Mouse (Mus musculus) frontal cortex, postnatal 14 days (tissue): ENCODE data around the gene Trir.

Source experiments
- DNase-seq, 2 experiments: peaks; one replicate each; pipeline ENCODE4 v3.0.0; 2022; ENCODE audit warnings: low spot score in 2 of 2

Trir gene

GRCm38 (mm10) chr8:85026670-85027515 lies at the start of gene Trir:
Trir (plus strand) TSS chr8:85026823.
- DNase-seq = peak; percentile 90 to 93

- DNase-seq = peak; percentile 60 to 61
Measured at GRCm38 (mm10) chr8:84977435-84978247, 49.0 kb upstream of the Trir start.

- DNase-seq = peak; percentile 92 to 93
Measured at GRCm38 (mm10) chr8:84978248-84978940, 48.2 kb upstream of the Trir start, which contains the start of gene Junb. Junb (minus strand) TSS chr8:84978718.

GRCm38 (mm10) chr8:84979599-84980421 lies 46.8 kb upstream of the Trir start:
- DNase-seq = peak; percentile 82 to 91

- peak in 1 of 2 experiments; percentile 49 for DNase-seq
Measured at GRCm38 (mm10) chr8:84980622-84981358, 45.8 kb upstream of the Trir start.

GRCm38 (mm10) chr8:84981644-84982498 lies 44.8 kb upstream of the Trir start:
- DNase-seq = no peak

GRCm38 (mm10) chr8:84982499-84983011 lies 44.1 kb upstream of the Trir start:
- no peak for DNase-seq

- DNase-seq = no peak
Measured at GRCm38 (mm10) chr8:84984294-84985048, 42.2 kb upstream of the Trir start.

GRCm38 (mm10) chr8:84985049-84985683 lies 41.5 kb upstream of the Trir start:
- no peak for DNase-seq

GRCm38 (mm10) chr8:84985684-84986378 lies 40.8 kb upstream of the Trir start:
- peak; percentile 90 to 92 for DNase-seq

GRCm38 (mm10) chr8:84986379-84986945 lies 40.2 kb upstream of the Trir start:
- no peak for DNase-seq

- DNase-seq = no peak
Measured at GRCm38 (mm10) chr8:84987388-84987787, 39.2 kb upstream of the Trir start.

- DNase-seq = no peak
Measured at GRCm38 (mm10) chr8:84987903-84988302, 38.7 kb upstream of the Trir start.

GRCm38 (mm10) chr8:84989311-84989731 lies 37.3 kb upstream of the Trir start:
- no peak for DNase-seq

GRCm38 (mm10) chr8:84989810-84990209 lies 36.8 kb upstream of the Trir start:
- DNase-seq = peak; percentile 83 to 88

GRCm38 (mm10) chr8:84990349-84990748 lies 36.3 kb upstream of the Trir start, which contains the start of gene Hook2:
Hook2 (plus strand) TSS chr8:84990603.
- peak; percentile 96 to 97 for DNase-seq

- no peak for DNase-seq
Measured at GRCm38 (mm10) chr8:84990836-84991235, 35.8 kb upstream of the Trir start.
